Mouse (Mus musculus) lung, postnatal 0 days (tissue): ENCODE results near the gene Gm20388.

Experiments used
- CTCF ChIP-seq: IDR thresholded peaks from 2 replicates; pipeline ENCODE4 v1.5.1; 2016; ENCODE audit warnings: antibody characterized with exemption, mild to moderate bottlenecking
- EP300 ChIP-seq: IDR thresholded peaks from 2 replicates; pipeline ENCODE4 v1.6.1; 2016; ENCODE audit warnings: antibody characterized with exemption, mild to moderate bottlenecking, control low read depth

DNA sequence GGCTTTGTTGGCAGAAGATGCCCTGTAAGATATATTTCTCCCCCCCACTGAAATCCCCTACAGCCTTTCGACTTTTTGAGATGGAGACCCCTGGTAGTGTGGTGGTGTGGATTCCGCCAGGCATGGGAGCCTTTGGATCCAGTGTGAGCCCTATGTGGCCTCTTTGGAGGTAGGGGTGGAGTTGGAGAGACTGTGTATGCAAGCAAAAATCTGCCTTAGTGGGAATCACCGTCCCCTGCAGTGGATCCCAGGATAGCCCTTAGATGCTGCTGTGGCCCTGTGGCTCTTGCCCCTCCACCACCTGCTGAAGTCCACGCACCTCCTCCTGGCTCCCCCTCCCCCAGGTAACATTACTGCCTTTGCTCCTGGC lies 514.2 kb downstream of the Gm20388 start:
- no peak for TF ChIP-seq CTCF
- TF ChIP-seq EP300, result no peak
